Mouse (Mus musculus) heart, embryonic 14.5 days (tissue): Measurements from ENCODE around the gene Pygo1. TPM values are rescaled to one million over a fixed set of nuclear protein-coding genes. Genes with fewer than 3 reads are reported as not detected.

ENCODE experiments used
- ATAC-seq: fragments of 200-750 bp; cut with Nextera tagmentation; 2 replicates; pipeline ENCODE4 v1.8.0; 2017; ENCODE audit warnings: low read depth, moderate TSS enrichment; ENCODE audit not compliant: insufficient number of reproducible peaks, insufficient read depth, low FRiP score
- H3K27ac ChIP-seq, 2 experiments: fragments of 200-500 bp in 1 of 2; fragments of 300-500 bp in 1 of 2; sonication (generic) in 1 of 2; replicated peaks in 1 of 2; 2 replicates each; pipeline ENCODE4 v1.5.1; 2012 to 2014; ENCODE audit warnings: low read depth in 2 of 2, low read length in 2 of 2, control low read depth in 1 of 2, mild to moderate bottlenecking in 1 of 2, mixed read lengths in 1 of 2; ENCODE audit not compliant: control insufficient read depth in 1 of 2, insufficient read depth in 1 of 2
- H3K27me3 ChIP-seq: fragments of 300-500 bp; sonication (generic); 2 replicates; pipeline ENCODE4 v1.6.1; 2014; ENCODE audit warnings: mild to moderate bottlenecking, low read length, control low read depth; ENCODE audit not compliant: control insufficient read depth, insufficient read depth
- H3K36me3 ChIP-seq: fragments of 300-500 bp; sonication (generic); 2 replicates; pipeline ENCODE4 v1.6.1; 2014; ENCODE audit warnings: mild to moderate bottlenecking, control low read depth, low read length, mixed read lengths; ENCODE audit not compliant: control insufficient read depth, insufficient read depth
- H3K4me1 ChIP-seq, 2 experiments: fragments of 200-500 bp in 1 of 2; fragments of 300-500 bp in 1 of 2; sonication (generic) in 1 of 2; 2 replicates each; pipeline ENCODE4 v1.6.1; 2012 to 2014; ENCODE audit warnings: low read length in 2 of 2, control low read depth in 1 of 2, mixed read lengths in 1 of 2; ENCODE audit not compliant: control insufficient read depth in 2 of 2, insufficient read depth in 2 of 2
- H3K4me2 ChIP-seq: fragments of 300-500 bp; sonication (generic); 2 replicates; pipeline ENCODE4 v1.6.1; 2014; ENCODE audit warnings: mild to moderate bottlenecking, low read length
- H3K4me3 ChIP-seq, 2 experiments: fragments of 200-500 bp in 1 of 2; fragments of 300-500 bp in 1 of 2; sonication (generic) in 1 of 2; 2 replicates each; pipeline ENCODE4 v1.5.1; 2012 to 2014; ENCODE audit warnings: low read length in 2 of 2, mild to moderate bottlenecking in 2 of 2, control low read depth in 1 of 2, low read depth in 1 of 2, moderate library complexity in 1 of 2; ENCODE audit not compliant: control insufficient read depth in 1 of 2, insufficient read depth in 1 of 2
- H3K9ac ChIP-seq: fragments of 300-500 bp; sonication (generic); 2 replicates; pipeline ENCODE4 v1.6.1; 2014; ENCODE audit warnings: mild to moderate bottlenecking, low read length
- H3K9me3 ChIP-seq: fragments of 300-500 bp; sonication (generic); 2 replicates; pipeline ENCODE4 v1.6.1; 2016; ENCODE audit warnings: low read length, control low read depth; ENCODE audit not compliant: control insufficient read depth
- WGBS: fragments of 180-500 bp; shearing (Covaris S2); extraction: QIAGEN DNeasy Blood & Tissue Kit; methylation state at CpG from one replicate; pipeline ENCODE4 v1.1.7; 2014; 5-methylcytosine and 5-hydroxymethylcytosine counted together
- polyA plus RNA-seq: library from polyadenylated mRNA; unstranded; fragments of >200 nt; fragmentation: Nextera tagmentation; extraction: Ambion mirVana; gene quantifications from 2 replicates; pipeline ENCODE4 v1.2.1, GENCODE M21; 2014

Gene Pygo1
- polyA plus RNA-seq, 1 experiment from 2014 or later, result 3.2 TPM

- 66% methylated on average over 2 of the region's 2 CpGs for WGBS
- H3K4me1 ChIP-seq, result no peaks in the 10 kb centered on the region
- H3K27me3 ChIP-seq, result no peaks in the 10 kb centered on the region
- H3K9me3 ChIP-seq, result no peaks in the 10 kb centered on the region
- H3K4me2 ChIP-seq, result no peak overlapping the region
- H3K36me3 ChIP-seq, result no peaks in the 10 kb centered on the region
- H3K4me3 ChIP-seq, result no peak overlapping the region
- ATAC-seq, result no peak
- H3K27ac ChIP-seq, result no peak overlapping the region
- no peak overlapping the region for H3K9ac ChIP-seq
These were observed 10.9 kb downstream of the Pygo1 start for GRCm38 (mm10) chr9:72936301-72936700.

GRCm38 (mm10) chr9:72943424-72943823, 18.0 kb downstream of the Pygo1 start:
- 64% methylated on average over 3 of the region's 3 CpGs for WGBS
- Histone ChIP-seq H3K4me2 (no peak overlapping the region), H3K27ac (no peak overlapping the region), H3K27me3 (no peaks in the 10 kb centered on the region), H3K36me3 (peaks cover 20% of the 10 kb centered on the region; the same call in 1 of the 2 replicates), H3K9ac (no peak overlapping the region), H3K4me3 (no peak overlapping the region), H3K4me1 (no peaks in the 10 kb centered on the region), H3K9me3 (0 out of 2 replicates have a peak, but pooled peaks cover 5% of the 10 kb centered on the region)
- no peak for ATAC-seq

- H3K4me2 ChIP-seq, result no peak overlapping the region
- no peaks in the 10 kb centered on the region for H3K4me1 ChIP-seq
- no peak for ATAC-seq
- no peak overlapping the region for H3K9ac ChIP-seq
- H3K36me3 ChIP-seq, result peaks cover 20% of the 10 kb centered on the region; the same call in 1 of the 2 replicates
- 82% methylated on average over 13 of the region's 13 CpGs for WGBS
- no peaks in the 10 kb centered on the region for H3K27me3 ChIP-seq
- no peak overlapping the region for H3K27ac ChIP-seq
- H3K9me3 ChIP-seq, result 0 out of 2 replicates have a peak, but pooled peaks cover 5% of the 10 kb centered on the region
- no peak overlapping the region for H3K4me3 ChIP-seq
These were observed 18.8 kb downstream of the Pygo1 start for GRCm38 (mm10) chr9:72944286-72944685.

GRCm38 (mm10) chr9:72947010-72947409, 21.6 kb downstream of the Pygo1 start:
- Histone ChIP-seq H3K4me3 (no peak overlapping the region), H3K27me3 (no peaks in the 10 kb centered on the region), H3K4me2 (no peak overlapping the region), H3K4me1 (no peaks in the 10 kb centered on the region), H3K9ac (no peak overlapping the region), H3K9me3 (0 out of 2 replicates have a peak, but pooled peaks cover 5% of the 10 kb centered on the region), H3K27ac (no peak overlapping the region), H3K36me3 (peaks cover 20% of the 10 kb centered on the region; the same call in 1 of the 2 replicates)
- 89% methylated on average over 1 of the region's 1 CpGs for WGBS
- ATAC-seq, result no peak

GRCm38 (mm10) chr9:72949572-72949971, 24.1 kb downstream of the Pygo1 start:
- peaks cover 20% of the 10 kb centered on the region; the same call in 1 of the 2 replicates for H3K36me3 ChIP-seq
- H3K4me1 ChIP-seq, result no peaks in the 10 kb centered on the region
- H3K27ac ChIP-seq, result no peak overlapping the region
- 0 out of 2 replicates have a peak, but pooled peaks cover 5% of the 10 kb centered on the region for H3K9me3 ChIP-seq
- no peak for ATAC-seq
- H3K4me2 ChIP-seq, result no peak overlapping the region
- H3K27me3 ChIP-seq, result no peaks in the 10 kb centered on the region
- H3K9ac ChIP-seq, result no peak overlapping the region
- H3K4me3 ChIP-seq, result no peak overlapping the region
- 75% methylated on average over 7 of the region's 7 CpGs for WGBS

GRCm38 (mm10) chr9:72954746-72955145, 29.3 kb downstream of the Pygo1 start:
- H3K27ac ChIP-seq, result no peak overlapping the region
- H3K27me3 ChIP-seq, result no peaks in the 10 kb centered on the region
- no peak overlapping the region for H3K4me3 ChIP-seq
- H3K36me3 ChIP-seq, result no peaks in the 10 kb centered on the region
- no peak overlapping the region for H3K9ac ChIP-seq
- 51% methylated on average over 2 of the region's 2 CpGs for WGBS
- H3K9me3 ChIP-seq, result no peaks in the 10 kb centered on the region
- H3K4me1 ChIP-seq, result peaks cover 0 to 4% of the 10 kb centered on the region in 2 experiments; a peak in 1 of 4 replicates
- no peak for ATAC-seq
- H3K4me2 ChIP-seq, result no peak overlapping the region

- 22% methylated on average over 1 of the region's 1 CpGs for WGBS
- no peaks in the 10 kb centered on the region for H3K27me3 ChIP-seq
- no peak overlapping the region for H3K4me3 ChIP-seq
- H3K9ac ChIP-seq, result no peak overlapping the region
- H3K9me3 ChIP-seq, result no peaks in the 10 kb centered on the region
- no peak overlapping the region for H3K4me2 ChIP-seq
- no peak overlapping the region for H3K27ac ChIP-seq
- no peak for ATAC-seq
- peaks cover 0 to 4% of the 10 kb centered on the region in 2 experiments; a peak in 1 of 4 replicates for H3K4me1 ChIP-seq
- H3K36me3 ChIP-seq, result no peaks in the 10 kb centered on the region
These were observed 30.1 kb downstream of the Pygo1 start for GRCm38 (mm10) chr9:72955546-72955945.
